Mouse (Mus musculus) gastrocnemius, postnatal 36 days (tissue): ENCODE measurements around the gene Bcl2. TPM values are rescaled to one million over a fixed set of nuclear protein-coding genes. Genes with fewer than 3 reads are reported as not detected.

Experiments
- DNase-seq, 2 experiments: peaks; one replicate each; pipeline ENCODE4 v3.0.0; 2022
- intact Hi-C: fragments of 180-260 bp; cut with DNase I; formaldehyde crosslinking; loops from one replicate; pipeline ENCODE4 v1.15.1; 2025
- total RNA-seq, 2 experiments: library from RNA; stranded (reverse); gene quantifications; 2 replicates each; pipeline ENCODE4 v1.2.3; 2021

The Bcl2 gene
- total RNA-seq, 2 experiments from 2014 or later = 1.5 to 1.7 TPM

GRCm38 (mm10) chr1:106597575-106598291 is 116.3 kb downstream of the Bcl2 start:
- intact Hi-C loops = no loop called here
- DNase-seq = no peak

GRCm38 (mm10) chr1:106596380-106596779 is 117.7 kb downstream of the Bcl2 start:
- DNase-seq = no peak
- intact Hi-C loops = no loop called here

- intact Hi-C loops = no loop called here
These were observed 118.7 kb downstream of the Bcl2 start for GRCm38 (mm10) chr1:106595286-106595885.

GRCm38 (mm10) chr1:106591180-106591774 is 122.8 kb downstream of the Bcl2 start:
- intact Hi-C loops = no loop called here
- DNase-seq = no peak

More at GRCm38 (mm10) chr1:106595286-106595885, 118.7 kb downstream of the Bcl2 start:
- DNase-seq = no peak

GRCm38 (mm10) chr1:106589141-106589540 is 124.9 kb downstream of the Bcl2 start:
- DNase-seq = no peak
- intact Hi-C loops = no loop called here

- intact Hi-C loops = no loop called here
- DNase-seq = no peak
These were observed 126.1 kb downstream of the Bcl2 start for GRCm38 (mm10) chr1:106587866-106588470.

GRCm38 (mm10) chr1:106586761-106587160 is 127.3 kb downstream of the Bcl2 start:
- intact Hi-C loops = no loop called here
- DNase-seq = no peak

GRCm38 (mm10) chr1:106585349-106585748 is 128.7 kb downstream of the Bcl2 start:
- DNase-seq = no peak
- intact Hi-C loops = no loop called here

- DNase-seq = no peak
- intact Hi-C loops = no loop called here
These were observed 129.2 kb downstream of the Bcl2 start for GRCm38 (mm10) chr1:106584824-106585223.

- DNase-seq = no peak
- intact Hi-C loops = no loop called here
These were observed 129.8 kb downstream of the Bcl2 start for GRCm38 (mm10) chr1:106584273-106584672.

- intact Hi-C loops = no loop called here
These were observed 130.5 kb downstream of the Bcl2 start for GRCm38 (mm10) chr1:106583245-106584241.

GRCm38 (mm10) chr1:106582810-106583209 is 131.3 kb downstream of the Bcl2 start:
- intact Hi-C loops = no loop called here
- DNase-seq = no peak

More at GRCm38 (mm10) chr1:106583245-106584241, 130.5 kb downstream of the Bcl2 start:
- peak; percentile 61 to 83 for DNase-seq

- intact Hi-C loops = no loop called here
- DNase-seq = no peak
These were observed 132.3 kb downstream of the Bcl2 start for GRCm38 (mm10) chr1:106581812-106582211.

- no peak for DNase-seq
- intact Hi-C loops = no loop called here
These were observed 134.3 kb downstream of the Bcl2 start for GRCm38 (mm10) chr1:106579768-106580167.

- DNase-seq = no peak
- intact Hi-C loops = no loop called here
These were observed 141.6 kb downstream of the Bcl2 start for GRCm38 (mm10) chr1:106572506-106572905.

- intact Hi-C loops = no loop called here
- DNase-seq = no peak
These were observed 143.2 kb downstream of the Bcl2 start for GRCm38 (mm10) chr1:106570870-106571269.

- no peak for DNase-seq
- intact Hi-C loops = no loop called here
These were observed 143.7 kb downstream of the Bcl2 start for GRCm38 (mm10) chr1:106570366-106570765.

GRCm38 (mm10) chr1:106569674-106570073 is 144.4 kb downstream of the Bcl2 start:
- intact Hi-C loops = no loop called here
- no peak for DNase-seq

GRCm38 (mm10) chr1:106568868-106569267 is 145.2 kb downstream of the Bcl2 start:
- intact Hi-C loops = no loop called here
- DNase-seq = no peak

- no peak for DNase-seq
- intact Hi-C loops = no loop called here
These were observed 146.6 kb downstream of the Bcl2 start for GRCm38 (mm10) chr1:106567506-106567905.
